In the genomic region with DNA sequence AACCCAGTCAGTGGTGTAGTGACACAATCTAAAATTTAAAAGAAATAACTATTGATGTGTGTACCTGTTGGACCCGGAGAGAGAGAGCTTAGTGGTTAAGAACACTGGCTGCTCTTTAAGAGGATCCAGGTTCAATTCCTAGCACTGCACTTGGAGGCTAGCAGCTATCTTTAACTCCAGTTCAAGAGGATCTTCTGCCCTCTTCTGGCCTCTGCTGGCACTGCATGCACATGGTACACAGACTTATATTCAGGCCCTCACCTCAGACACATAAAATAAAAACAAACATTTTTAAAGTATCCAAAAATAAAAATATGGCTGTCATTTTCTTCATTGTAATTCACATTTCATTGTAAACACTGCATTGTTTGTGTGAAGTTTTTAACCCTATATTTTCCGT, we compare ENCODE assay signal across 9 mouse cellular contexts. TPM values are rescaled to one million over a fixed set of nuclear protein-coding genes. Genes with fewer than 3 reads are reported as not detected.
DNase-seq lines count a peak whose midpoint lies in the region; ATAC-seq and TF ChIP-seq lines count a peak whose summit lies in the region.
"Had no signal": no experiment of that assay in that cellular context is flagged by ENCODE, and none has a peak within 500 bp of the region (broad histone marks: within the 10 kb centered on the region; RNA-seq: fewer than 3 reads in every experiment).

No protein-coding gene starts in this region.

- peak; percentile 45 for DNase-seq in 416B (ENCODE audit: low read depth)
- DNase-seq in CH12.LX (ENCODE audit: extremely low read depth), result peak; percentile 24
- no peak for DNase-seq in liver, embryonic 14.5 days (ENCODE audit: low read depth in 3 of 3, low spot score in 3 of 3)

- no peaks in the 10 kb centered on the region for H3K36me3 ChIP-seq in intestine, postnatal 0 days (ENCODE audit: control insufficient read depth, insufficient read depth)
- H3K36me3 ChIP-seq in intestine, embryonic 15.5 days, result no peaks in the 10 kb centered on the region
- H3K36me3 ChIP-seq in CH12.LX (replicated peaks in 1 of 2; ENCODE audit: control insufficient read depth in 1 of 2, insufficient read depth in 1 of 2, low read length in 1 of 2), result no peaks in the 10 kb centered on the region
- H3K36me3 ChIP-seq in liver, embryonic 14.5 days (replicated peaks; ENCODE audit: control insufficient read depth, insufficient read depth, low read depth), result no peaks in the 10 kb centered on the region
- H3K36me3 ChIP-seq in neural tube, embryonic 15.5 days, result no peaks in the 10 kb centered on the region
- no peaks in the 10 kb centered on the region for H3K36me3 ChIP-seq in midbrain, embryonic 13.5 days
- H3K36me3 ChIP-seq: stomach, embryonic 15.5 days had no signal

- TF ChIP-seq POLR2A in CH12.LX (IDR thresholded peaks at IDR 0.05; ENCODE audit: low read depth, low read length), result no peak

- H3K79me2 ChIP-seq in CH12.LX (replicated peaks; ENCODE audit: control insufficient read depth, extremely low read depth, insufficient read depth, poor library complexity, severe bottlenecking), result no peaks in the 10 kb centered on the region

- peak; percentile 24 for TF ChIP-seq RAD21 in CH12.LX (IDR thresholded peaks at IDR 0.05; ENCODE audit: low read depth, low read length)

- peak; percentile 48 for TF ChIP-seq CTCF in intestine, postnatal 0 days (IDR thresholded peaks at IDR 0.05; ENCODE audit: low read depth)
- TF ChIP-seq CTCF in CH12.LX (conservative IDR thresholded peaks at IDR 0.05 in 1 of 2, IDR thresholded peaks at IDR 0.05 in 1 of 2; ENCODE audit: low read depth in 2 of 2, low read length in 2 of 2), result peak; percentile 26 to 52; a peak in 3 of 4 replicates
- peak; percentile 66 for TF ChIP-seq CTCF in liver, embryonic 14.5 days (IDR thresholded peaks at IDR 0.05; ENCODE audit: low read depth)

- in situ Hi-C loops in CH12.LX (cut with MboI; ENCODE audit: low pct_ligation_motif_present, low pct_unique_long_range_greater_than_20kb, low sequenced_read_pairs), result no loop called here

- H3K9ac ChIP-seq in intestine, postnatal 0 days (ENCODE audit: low read depth, low read length), result no peak overlapping the region
- H3K9ac ChIP-seq in intestine, embryonic 15.5 days, result no peak overlapping the region
- H3K9ac ChIP-seq in CH12.LX (ENCODE audit: insufficient read depth, low read depth), result no peak overlapping the region
- no peak overlapping the region for H3K9ac ChIP-seq in liver, embryonic 14.5 days (replicated peaks)
- no peak overlapping the region for H3K9ac ChIP-seq in neural tube, embryonic 15.5 days (replicated peaks)
- no peak overlapping the region for H3K9ac ChIP-seq in midbrain, embryonic 13.5 days (replicated peaks)
- H3K9ac ChIP-seq: stomach, embryonic 15.5 days had no signal

- no peaks in the 10 kb centered on the region for H3K9me3 ChIP-seq in intestine, postnatal 0 days (ENCODE audit: control insufficient read depth)
- no peaks in the 10 kb centered on the region for H3K9me3 ChIP-seq in intestine, embryonic 15.5 days
- H3K9me3 ChIP-seq in CH12.LX (replicated peaks; ENCODE audit: low read length), result peaks cover 3% of the 10 kb centered on the region
- no peaks in the 10 kb centered on the region for H3K9me3 ChIP-seq in liver, embryonic 14.5 days (ENCODE audit: control insufficient read depth, low read length)
- no peaks in the 10 kb centered on the region for H3K9me3 ChIP-seq in neural tube, embryonic 15.5 days (replicated peaks)
- no peaks in the 10 kb centered on the region for H3K9me3 ChIP-seq in midbrain, embryonic 13.5 days
- H3K9me3 ChIP-seq: stomach, embryonic 15.5 days had no signal

- H3K27ac ChIP-seq in intestine, postnatal 0 days (ENCODE audit: low read depth, low read length), result no peak overlapping the region
- no peak overlapping the region for H3K27ac ChIP-seq in intestine, embryonic 15.5 days
- no peak overlapping the region for H3K27ac ChIP-seq in CH12.LX (ENCODE audit: insufficient read depth, low read depth)
- no peak overlapping the region for H3K27ac ChIP-seq in liver, embryonic 14.5 days
- no peak overlapping the region for H3K27ac ChIP-seq in neural tube, embryonic 15.5 days (replicated peaks)
- no peak overlapping the region for H3K27ac ChIP-seq in midbrain, embryonic 13.5 days
- H3K27ac ChIP-seq: stomach, embryonic 15.5 days had no signal

- 95% methylated on average over 2 of the region's 2 CpGs for WGBS in intestine, postnatal 0 days
- WGBS in intestine, embryonic 15.5 days, result 95% methylated on average over 2 of the region's 2 CpGs
- WGBS in liver, embryonic 14.5 days (ENCODE audit: insufficient replicate concordance), result 75% methylated on average over 2 of the region's 2 CpGs
- 94% methylated on average over 2 of the region's 2 CpGs for WGBS in neural tube, embryonic 15.5 days
- 98% methylated on average over 2 of the region's 2 CpGs for WGBS in midbrain, embryonic 13.5 days

- no peak overlapping the region for H3K4me2 ChIP-seq in intestine, postnatal 0 days (replicated peaks; ENCODE audit: low read depth)
- no peak overlapping the region for H3K4me2 ChIP-seq in intestine, embryonic 15.5 days (replicated peaks)
- no peak overlapping the region for H3K4me2 ChIP-seq in CH12.LX (ENCODE audit: insufficient read depth, low read depth, poor library complexity, severe bottlenecking)
- H3K4me2 ChIP-seq in liver, embryonic 14.5 days (ENCODE audit: low read depth), result no peak overlapping the region
- no peak overlapping the region for H3K4me2 ChIP-seq in neural tube, embryonic 15.5 days
- H3K4me2 ChIP-seq in midbrain, embryonic 13.5 days (replicated peaks), result no peak overlapping the region
- H3K4me2 ChIP-seq: stomach, embryonic 15.5 days had no signal

- no peak for ATAC-seq in intestine, postnatal 0 days
- ATAC-seq in intestine, embryonic 15.5 days, result no peak
- no peak for ATAC-seq in liver, embryonic 14.5 days (ENCODE audit: insufficient read depth)
- ATAC-seq in neural tube, embryonic 15.5 days (ENCODE audit: low FRiP score), result no peak
- no peak for ATAC-seq in midbrain, embryonic 13.5 days

- H3K27me3 ChIP-seq in intestine, postnatal 0 days (replicated peaks; ENCODE audit: control insufficient read depth, insufficient read depth, low read length), result no peaks in the 10 kb centered on the region
- H3K27me3 ChIP-seq in intestine, embryonic 15.5 days (replicated peaks), result no peaks in the 10 kb centered on the region
- no peaks in the 10 kb centered on the region for H3K27me3 ChIP-seq in CH12.LX (replicated peaks)
- no peaks in the 10 kb centered on the region for H3K27me3 ChIP-seq in liver, embryonic 14.5 days (ENCODE audit: control insufficient read depth, insufficient read depth, low read length)
- H3K27me3 ChIP-seq in neural tube, embryonic 15.5 days (replicated peaks), result no peaks in the 10 kb centered on the region
- no peaks in the 10 kb centered on the region for H3K27me3 ChIP-seq in midbrain, embryonic 13.5 days
- H3K27me3 ChIP-seq: stomach, embryonic 15.5 days had no signal

- no peak overlapping the region for H3K4me3 ChIP-seq in intestine, postnatal 0 days (ENCODE audit: low read depth, low read length)
- no peak overlapping the region for H3K4me3 ChIP-seq in intestine, embryonic 15.5 days (replicated peaks)
- no peak overlapping the region for H3K4me3 ChIP-seq in CH12.LX (replicated peaks in 1 of 3; ENCODE audit: low read depth in 2 of 3, low read length in 2 of 3, poor library complexity in 1 of 3)
- no peak overlapping the region for H3K4me3 ChIP-seq in liver, embryonic 14.5 days (ENCODE audit: insufficient read depth in 1 of 2, low read depth in 2 of 2, low read length in 2 of 2)
- H3K4me3 ChIP-seq in neural tube, embryonic 15.5 days (replicated peaks), result no peak overlapping the region
- no peak overlapping the region for H3K4me3 ChIP-seq in midbrain, embryonic 13.5 days (replicated peaks)
- H3K4me3 ChIP-seq: stomach, embryonic 15.5 days had no signal

- H3K4me1 ChIP-seq in intestine, postnatal 0 days (replicated peaks; ENCODE audit: control insufficient read depth, insufficient read depth, low read length), result no peaks in the 10 kb centered on the region
- no peaks in the 10 kb centered on the region for H3K4me1 ChIP-seq in intestine, embryonic 15.5 days (replicated peaks)
- peaks cover 3 to 4% of the 10 kb centered on the region in 2 experiments; a peak in 2 of 4 replicates for H3K4me1 ChIP-seq in CH12.LX (ENCODE audit: control insufficient read depth in 1 of 2, insufficient read depth in 2 of 2)
- peaks cover 0 to 9% of the 10 kb centered on the region in 2 experiments; a peak in 2 of 4 replicates for H3K4me1 ChIP-seq in liver, embryonic 14.5 days (replicated peaks; ENCODE audit: control insufficient read depth in 2 of 2, insufficient read depth in 2 of 2, low read length in 1 of 2)
- H3K4me1 ChIP-seq in neural tube, embryonic 15.5 days, result no peaks in the 10 kb centered on the region
- H3K4me1 ChIP-seq in midbrain, embryonic 13.5 days (replicated peaks), result no peaks in the 10 kb centered on the region
- H3K4me1 ChIP-seq: stomach, embryonic 15.5 days had no signal

- no peak for TF ChIP-seq EP300 in CH12.LX (IDR thresholded peaks at IDR 0.05; ENCODE audit: low read length)
- TF ChIP-seq EP300 in liver, embryonic 14.5 days (IDR thresholded peaks at IDR 0.05; ENCODE audit: low read depth), result no peak

- dilution Hi-C loops in CH12.LX (cut with MboI; ENCODE audit: extremely low pct_ligation_motif_present, extremely low pct_unique_long_range_greater_than_20kb, low sequenced_read_pairs), result no loop called here

RNA-seq across cellular contexts. Expression of gene Galnt15, which starts 27.9 kb away (rescaled TPM):
- polyA plus RNA-seq in intestine, postnatal 0 days (2015; fragmentation: Nextera tagmentation; extraction: Ambion mirVana), result 0.35 and 0.42 TPM in 2 replicates
- polyA plus RNA-seq in intestine, embryonic 15.5 days (2015; fragmentation: Nextera tagmentation; extraction: Ambion mirVana), result 0.04 and 0.05 TPM in 2 replicates
- not detected in 2 replicates for total RNA-seq in CH12.LX (2012; rRNA removed)
- total RNA-seq in CH12.LX (2014; rRNA removed), result not detected in 2 replicates
- not detected in 2 replicates for polyA plus RNA-seq in CH12.LX (2012; ENCODE audit: insufficient read length, low read depth)
- not detected in 2 replicates for polyA plus RNA-seq in liver, embryonic 14.5 days (2012; rRNA removed)
- not detected in 2 replicates for polyA plus RNA-seq in liver, embryonic 14.5 days (2014; fragmentation: Nextera tagmentation; extraction: Ambion mirVana)
- 0.38 and 0.52 TPM in 2 replicates for polyA plus RNA-seq in neural tube, embryonic 15.5 days (2015; fragmentation: Nextera tagmentation; extraction: Ambion mirVana)
- polyA plus RNA-seq in midbrain, embryonic 13.5 days (2015; fragmentation: Nextera tagmentation; extraction: Ambion mirVana), result 0.06 and 0.23 TPM in 2 replicates
- total RNA-seq: granulocyte monocyte progenitor cell, adult 5-6 weeks had no signal

RNA-seq across cellular contexts. Expression of gene Oxnad1, which starts 28.5 kb away (rescaled TPM):
- polyA plus RNA-seq in intestine, postnatal 0 days (2015; fragmentation: Nextera tagmentation; extraction: Ambion mirVana), result 19.3 and 22.4 TPM in 2 replicates
- 34.8 and 39.1 TPM in 2 replicates for polyA plus RNA-seq in intestine, embryonic 15.5 days (2015; fragmentation: Nextera tagmentation; extraction: Ambion mirVana)
- 44.5 and 47.6 TPM in 2 replicates for total RNA-seq in CH12.LX (2012; rRNA removed)
- total RNA-seq in CH12.LX (2014; rRNA removed), result 109 and 111 TPM in 2 replicates
- polyA plus RNA-seq in CH12.LX (2012; ENCODE audit: insufficient read length, low read depth), result 64.5 and 77.7 TPM in 2 replicates
- 13.2 and 14.2 TPM in 2 replicates for polyA plus RNA-seq in liver, embryonic 14.5 days (2012; rRNA removed)
- polyA plus RNA-seq in liver, embryonic 14.5 days (2014; fragmentation: Nextera tagmentation; extraction: Ambion mirVana), result 11.2 and 12.9 TPM in 2 replicates
- 21.6 and 22.0 TPM in 2 replicates for polyA plus RNA-seq in neural tube, embryonic 15.5 days (2015; fragmentation: Nextera tagmentation; extraction: Ambion mirVana)
- polyA plus RNA-seq in midbrain, embryonic 13.5 days (2015; fragmentation: Nextera tagmentation; extraction: Ambion mirVana), result 21.0 and 27.2 TPM in 2 replicates

RNA-seq across cellular contexts. Expression of gene Dph3, which starts 28.9 kb away (rescaled TPM):
- 103 and 111 TPM in 2 replicates for polyA plus RNA-seq in intestine, postnatal 0 days (2015; fragmentation: Nextera tagmentation; extraction: Ambion mirVana)
- polyA plus RNA-seq in intestine, embryonic 15.5 days (2015; fragmentation: Nextera tagmentation; extraction: Ambion mirVana), result 105 and 108 TPM in 2 replicates
- 75.7 and 84.1 TPM in 2 replicates for total RNA-seq in CH12.LX (2012; rRNA removed)
- total RNA-seq in CH12.LX (2014; rRNA removed), result 125 and 137 TPM in 2 replicates
- 92.9 and 94.2 TPM in 2 replicates for polyA plus RNA-seq in CH12.LX (2012; ENCODE audit: insufficient read length, low read depth)
- 10.8 and 29.5 TPM in 2 replicates for polyA plus RNA-seq in liver, embryonic 14.5 days (2012; rRNA removed)
- 87.1 and 87.7 TPM in 2 replicates for polyA plus RNA-seq in liver, embryonic 14.5 days (2014; fragmentation: Nextera tagmentation; extraction: Ambion mirVana)
- polyA plus RNA-seq in neural tube, embryonic 15.5 days (2015; fragmentation: Nextera tagmentation; extraction: Ambion mirVana), result 66.4 and 72.8 TPM in 2 replicates
- polyA plus RNA-seq in midbrain, embryonic 13.5 days (2015; fragmentation: Nextera tagmentation; extraction: Ambion mirVana), result 73.9 and 82.5 TPM in 2 replicates

Comparison
In these comparisons a context has a peak if more than half of its experiments do, and no peak if none do; other contexts are left out.
1. DNase-seq: peak in 416B (single experiment) and CH12.LX (single experiment); none in liver, embryonic 14.5 days (0 of 3).
2. Peak in every context shown above with its lines, with median percentiles within 50 percentile points of each other: CTCF ChIP-seq.